Mouse (Mus musculus): ENCODE measurements around the gene Gm47959.
"Not testable (repeated sequence)": the region's sequence is repeated elsewhere in the genome, so short reads cannot be mapped to it uniquely, and the experiment has no call there.

- TF ChIP-seq POLR2A, CTCF (IDR thresholded peaks at IDR 0.05; ENCODE audit: insufficient read depth, low read depth, low read length): not testable (repeated sequence)
Observed at GRCm38 (mm10) chr1:82955913-82956312, 44.4 kb upstream of the Gm47959 start, which contains the start of gene Gm7544.

All from olfactory bulb, adult 2 months (tissue).